Mouse (Mus musculus) heart, adult 18-20 months (tissue): Measurements from ENCODE around the gene Fam240a. TPM values are rescaled to one million over a fixed set of nuclear protein-coding genes. Genes with fewer than 3 reads are reported as not detected.

Experiments used
- microRNA-seq, 2 experiments: library from miRNA; unstranded; fragments of <30 nt; microRNA quantifications; one replicate each; pipeline ENCODE4 v1.2.0; 2022
- total RNA-seq, 2 experiments: library from RNA; stranded (reverse); gene quantifications; 2 replicates each; pipeline ENCODE4 v1.2.3; 2021

Gene Fam240a
- total RNA-seq, 2 experiments from 2014 or later = not detected

Small RNA genes within 50 kb of the gene (microRNA-seq; reads per million reads assigned to microRNA genes)
- gene Gm24269 = 0 reads per million in 2 experiments

Other genes with a start within 250 kb of the Fam240a start
- over 10,000 TPM; 10,039 to 12,689 TPM for gene Myl3, start 175.0 kb downstream of the Fam240a start, total RNA-seq
- gene Pth1r, start 169.7 kb downstream of the Fam240a start, total RNA-seq = 1 to 10 TPM; 4.6 to 6.3 TPM
- not detected for gene Prss42, start 118.7 kb downstream of the Fam240a start, total RNA-seq
- not detected for gene Prss44, start 102.9 kb downstream of the Fam240a start, total RNA-seq
- not detected for gene Prss43, start 90.2 kb downstream of the Fam240a start, total RNA-seq
- gene Prss45, start 82.3 kb downstream of the Fam240a start, total RNA-seq = not detected
- not detected for gene Prss46, start 72.4 kb downstream of the Fam240a start, total RNA-seq
- not detected for gene Prss50, start 58.9 kb downstream of the Fam240a start, total RNA-seq
- gene Als2cl, start 37.0 kb downstream of the Fam240a start, total RNA-seq = 10 to 100 TPM; 13.2 to 14.8 TPM
- 1 to 10 TPM; 1.5 to 2.1 TPM for gene Tmie, start 36.7 kb downstream of the Fam240a start, total RNA-seq
- not detected for gene Tdgf1, start 29.3 kb upstream of the Fam240a start, total RNA-seq
- 100 to 1,000 TPM; 239 to 298 TPM for gene Lrrc2, start 34.7 kb upstream of the Fam240a start, total RNA-seq
- 1 to 10 TPM; 2.9 to 3.8 TPM for gene Rtp3, start 73.7 kb upstream of the Fam240a start, total RNA-seq
- 1 to 10 TPM in 1 of 2 experiments, under 1 TPM in 1; 0.10 to 9.8 TPM for gene Ltf, start 102.4 kb upstream of the Fam240a start, total RNA-seq
- gene Ccrl2, start 140.7 kb upstream of the Fam240a start, total RNA-seq = 1 to 10 TPM; 6.3 to 9.1 TPM
- 10 to 100 TPM; 87.3 to 89.0 TPM for gene Lrrfip2, start 200.7 kb upstream of the Fam240a start, total RNA-seq